Mouse (Mus musculus): ENCODE measurements around the gene Olfr656. TPM values are rescaled to one million over a fixed set of nuclear protein-coding genes. Genes with fewer than 3 reads are reported as not detected.

The Olfr656 gene
- polyA plus RNA-seq, 1 experiment from 2014 or later = not detected

Other genes with a start within 250 kb of the Olfr656 start
- not detected in 2 replicates for gene Trim30b, start 244.1 kb upstream of the Olfr656 start, polyA plus RNA-seq (2015; fragmentation: Nextera tagmentation; extraction: Ambion mirVana)
- not detected in 2 replicates for gene Trim30c, start 213.1 kb upstream of the Olfr656 start, polyA plus RNA-seq (2015; fragmentation: Nextera tagmentation; extraction: Ambion mirVana)
- 0.71 and 0.84 TPM in 2 replicates for gene Trim30a, start 148.8 kb upstream of the Olfr656 start, polyA plus RNA-seq (2015; fragmentation: Nextera tagmentation; extraction: Ambion mirVana)
- gene Trim30d, start 106.1 kb upstream of the Olfr656 start, polyA plus RNA-seq (2015; fragmentation: Nextera tagmentation; extraction: Ambion mirVana) = 0.12 and 0.30 TPM in 2 replicates
- not detected in 2 replicates for gene Olfr651, start 63.8 kb upstream of the Olfr656 start, polyA plus RNA-seq (2015; fragmentation: Nextera tagmentation; extraction: Ambion mirVana)
- gene Olfr652, start 53.1 kb upstream of the Olfr656 start, polyA plus RNA-seq (2015; fragmentation: Nextera tagmentation; extraction: Ambion mirVana) = not detected in 2 replicates
- not detected in 2 replicates for gene Olfr653, start 36.6 kb upstream of the Olfr656 start, polyA plus RNA-seq (2015; fragmentation: Nextera tagmentation; extraction: Ambion mirVana)
- gene Olfr654, start 26.9 kb upstream of the Olfr656 start, polyA plus RNA-seq (2015; fragmentation: Nextera tagmentation; extraction: Ambion mirVana) = not detected in 2 replicates
- not detected in 2 replicates for gene Olfr655, start 12.2 kb upstream of the Olfr656 start, polyA plus RNA-seq (2015; fragmentation: Nextera tagmentation; extraction: Ambion mirVana)
- not detected in 2 replicates for gene Olfr657, start 10.8 kb downstream of the Olfr656 start, polyA plus RNA-seq (2015; fragmentation: Nextera tagmentation; extraction: Ambion mirVana)
- 0.09 and 0.10 TPM in 2 replicates for gene Olfr658, start 33.4 kb downstream of the Olfr656 start, polyA plus RNA-seq (2015; fragmentation: Nextera tagmentation; extraction: Ambion mirVana)
- gene Olfr659, start 52.8 kb downstream of the Olfr656 start, polyA plus RNA-seq (2015; fragmentation: Nextera tagmentation; extraction: Ambion mirVana) = not detected in 2 replicates
- not detected in 2 replicates for gene Olfr661, start 72.5 kb downstream of the Olfr656 start, polyA plus RNA-seq (2015; fragmentation: Nextera tagmentation; extraction: Ambion mirVana)
- not detected in 2 replicates for gene Usp17le, start 163.5 kb downstream of the Olfr656 start, polyA plus RNA-seq (2015; fragmentation: Nextera tagmentation; extraction: Ambion mirVana)
- gene Usp17lb, start 228.6 kb downstream of the Olfr656 start, polyA plus RNA-seq (2015; fragmentation: Nextera tagmentation; extraction: Ambion mirVana) = not detected in 2 replicates
- gene Usp17la, start 243.1 kb downstream of the Olfr656 start, polyA plus RNA-seq (2015; fragmentation: Nextera tagmentation; extraction: Ambion mirVana) = not detected in 2 replicates

Data from hindbrain, embryonic 13.5 days (tissue).